Mouse (Mus musculus) spleen, adult 2 months (tissue): ENCODE measurements around the gene Adar. TPM values are rescaled to one million over a fixed set of nuclear protein-coding genes. Genes with fewer than 3 reads are reported as not detected.

ENCODE experiments used
- DNase-seq, 2 experiments: peaks; one replicate each; pipeline versions ENCODE4 v3.0.0 to v3.0.0-alpha.2; 2012 to 2021; ENCODE audit warnings: low spot score in 2 of 2, low read depth in 1 of 2
- H3K27ac ChIP-seq: fragments of 200-500 bp; 2 replicates; pipeline ENCODE4 v1.5.1; 2012; ENCODE audit warnings: low read length, inconsistent platforms; ENCODE audit not compliant: insufficient read depth
- H3K27me3 ChIP-seq: fragments of 200-500 bp; 2 replicates; pipeline ENCODE4 v1.6.1; 2012; ENCODE audit warnings: mild to moderate bottlenecking, moderate library complexity, low read length, inconsistent platforms; ENCODE audit not compliant: control insufficient read depth, insufficient read depth
- H3K36me3 ChIP-seq: fragments of 200-500 bp; 2 replicates; pipeline ENCODE4 v1.6.1; 2012; ENCODE audit warnings: mild to moderate bottlenecking, low read length, inconsistent platforms; ENCODE audit not compliant: control insufficient read depth, insufficient read depth
- H3K4me1 ChIP-seq: fragments of 200-500 bp; 2 replicates; pipeline ENCODE4 v1.6.1; 2011; ENCODE audit warnings: inconsistent platforms; ENCODE audit not compliant: control insufficient read depth, insufficient read depth, insufficient read length
- H3K4me3 ChIP-seq: fragments of 200-500 bp; 2 replicates; pipeline ENCODE4 v1.5.1; 2011; ENCODE audit warnings: mild to moderate bottlenecking, inconsistent platforms; ENCODE audit not compliant: insufficient read depth, insufficient read length; ENCODE audit errors: extremely low read depth
- CTCF ChIP-seq: fragments of 200-500 bp; IDR thresholded peaks from 2 replicates; pipeline ENCODE4 v1.5.1; 2011; ENCODE audit warnings: mild to moderate bottlenecking, inconsistent platforms; ENCODE audit not compliant: insufficient read depth, insufficient read length, insufficient replicate concordance; ENCODE audit errors: extremely low read depth
- POLR2A ChIP-seq: fragments of 200-500 bp; IDR thresholded peaks from 2 replicates; pipeline ENCODE4 v1.6.1; 2011; ENCODE audit warnings: low read depth, low read length, inconsistent platforms
- WGBS: fragments of 180-500 bp; shearing (Covaris S2); methylation state at CpG from one replicate; pipeline ENCODE4 v1.1.7; 2018; 5-methylcytosine and 5-hydroxymethylcytosine counted together
- polyA plus RNA-seq: library from polyadenylated mRNA; depleted of rRNA; stranded (reverse); fragments of >200 nt; gene quantifications from 2 replicates; pipeline ENCODE4 v1.2.3, GENCODE M21; 2012; rRNA removed

Adar gene
- polyA plus RNA-seq: 40.5 and 45.0 TPM in 2 replicates

DNA sequence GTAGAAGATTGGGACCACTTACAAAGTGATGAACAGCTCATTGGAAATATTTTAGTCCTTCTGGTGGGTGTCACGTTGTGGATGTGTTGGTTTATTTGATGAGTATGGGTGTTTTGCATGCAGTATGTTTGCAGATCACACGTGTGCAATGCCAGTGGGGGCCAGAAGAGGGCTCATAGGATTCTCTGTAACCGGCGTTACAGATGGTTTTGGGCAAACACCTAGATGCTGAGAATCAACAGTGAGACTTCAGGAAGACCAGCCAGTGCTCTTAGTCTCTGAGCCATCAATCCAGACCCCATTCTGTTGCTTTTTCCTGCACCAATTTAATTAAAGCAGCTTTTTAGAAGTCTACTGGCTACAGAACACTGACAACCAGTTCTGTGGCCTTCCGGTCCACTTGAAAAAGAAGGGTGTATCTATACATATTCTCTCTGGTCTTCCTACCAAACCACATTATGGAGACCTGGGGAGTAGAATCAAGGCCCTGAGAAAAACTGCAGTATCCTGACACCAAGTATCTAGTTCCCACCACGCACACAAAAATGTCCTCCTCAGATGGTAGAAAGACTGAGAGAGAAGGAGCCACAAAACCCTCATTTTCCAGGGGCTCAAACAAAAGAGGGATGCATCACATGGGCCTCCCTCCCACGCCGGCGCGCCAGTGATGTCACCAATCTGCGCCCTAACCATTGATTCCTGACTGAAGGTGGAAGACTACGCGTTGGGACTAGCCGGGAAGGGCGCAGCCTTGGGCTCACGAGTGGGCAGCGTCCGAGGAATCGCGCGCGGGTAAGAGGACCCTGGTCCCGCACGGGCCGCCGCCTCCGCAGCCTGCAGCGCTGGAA lies at the start of gene Adar:
Adar (plus strand) TSS at position 664 of the 848 bp plus-strand sequence.
- Histone ChIP-seq H3K27me3 (peaks cover 5% of the 10 kb centered on the region; the same call in 1 of the 2 replicates), H3K27ac (no peak within 1 kb of the TSS; the same call in 1 of the 2 replicates), H3K4me3 (peak within 1 kb of the TSS; percentile 71), H3K36me3 (no peaks in the 10 kb centered on the region), H3K4me1 (peaks cover 7% of the 10 kb centered on the region)
- WGBS: 4% methylated on average over 28 of the region's 28 CpGs
- TF ChIP-seq POLR2A (no peak; the same call in 1 of the 2 replicates), CTCF (peak; percentile 49; the same call in 1 of the 2 replicates)
- peak; percentile 56 to 61 for DNase-seq

DNA sequence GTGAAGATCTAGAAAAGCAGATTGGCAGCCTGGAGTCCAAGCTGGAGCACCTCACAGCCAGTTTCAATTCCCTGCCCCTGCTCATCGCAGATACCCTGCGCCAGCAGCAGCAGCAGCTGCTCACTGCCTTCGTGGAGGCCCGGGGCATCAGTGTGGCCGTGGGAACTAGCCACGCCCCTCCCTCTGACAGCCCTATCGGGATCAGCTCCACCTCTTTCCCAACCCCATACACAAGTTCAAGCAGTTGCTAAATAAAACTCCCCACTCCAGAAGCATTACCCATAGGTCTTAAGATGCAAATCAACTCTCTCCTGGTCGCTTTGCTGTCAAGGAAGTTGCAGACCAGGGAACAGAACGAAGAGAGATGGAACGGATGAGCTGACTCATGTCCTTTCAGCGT lies 47.7 kb upstream of the Adar start:
- Histone ChIP-seq H3K36me3 (no peaks in the 10 kb centered on the region), H3K27me3 (no peaks in the 10 kb centered on the region), H3K27ac (no peak overlapping the region), H3K4me3 (no peak overlapping the region), H3K4me1 (no peaks in the 10 kb centered on the region)
- WGBS: 50% methylated on average over 11 of the region's 11 CpGs
- no peak for DNase-seq
- TF ChIP-seq POLR2A (no peak), CTCF (no peak)

DNA sequence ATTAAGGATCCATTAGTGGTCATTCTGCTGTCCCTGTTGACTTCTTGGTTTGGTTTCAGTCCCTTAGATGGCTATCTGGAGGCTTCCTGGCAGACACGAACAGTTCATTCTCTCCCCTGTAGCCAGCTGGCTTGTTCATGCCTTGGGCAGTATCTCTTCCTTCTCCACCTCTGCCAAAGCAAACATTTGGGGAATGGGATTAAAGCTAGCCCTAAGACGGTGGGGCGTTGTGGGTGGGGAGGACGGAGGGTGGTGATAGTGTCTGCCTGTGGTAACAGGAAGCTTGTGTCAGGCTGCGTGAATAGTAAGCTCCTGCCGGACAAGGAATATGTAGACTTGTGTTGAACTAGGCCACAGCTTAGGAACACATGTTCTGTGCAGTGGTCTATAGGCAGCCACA lies 43.5 kb upstream of the Adar start:
- TF ChIP-seq POLR2A: no peak
- TF ChIP-seq CTCF: no peak
- WGBS: 88% methylated on average over 6 of the region's 6 CpGs
- no peak for DNase-seq
- no peak overlapping the region for H3K4me3 ChIP-seq
- no peaks in the 10 kb centered on the region for H3K27me3 ChIP-seq
- H3K27ac ChIP-seq: no peak overlapping the region
- no peaks in the 10 kb centered on the region for H3K4me1 ChIP-seq
- no peaks in the 10 kb centered on the region for H3K36me3 ChIP-seq

DNA sequence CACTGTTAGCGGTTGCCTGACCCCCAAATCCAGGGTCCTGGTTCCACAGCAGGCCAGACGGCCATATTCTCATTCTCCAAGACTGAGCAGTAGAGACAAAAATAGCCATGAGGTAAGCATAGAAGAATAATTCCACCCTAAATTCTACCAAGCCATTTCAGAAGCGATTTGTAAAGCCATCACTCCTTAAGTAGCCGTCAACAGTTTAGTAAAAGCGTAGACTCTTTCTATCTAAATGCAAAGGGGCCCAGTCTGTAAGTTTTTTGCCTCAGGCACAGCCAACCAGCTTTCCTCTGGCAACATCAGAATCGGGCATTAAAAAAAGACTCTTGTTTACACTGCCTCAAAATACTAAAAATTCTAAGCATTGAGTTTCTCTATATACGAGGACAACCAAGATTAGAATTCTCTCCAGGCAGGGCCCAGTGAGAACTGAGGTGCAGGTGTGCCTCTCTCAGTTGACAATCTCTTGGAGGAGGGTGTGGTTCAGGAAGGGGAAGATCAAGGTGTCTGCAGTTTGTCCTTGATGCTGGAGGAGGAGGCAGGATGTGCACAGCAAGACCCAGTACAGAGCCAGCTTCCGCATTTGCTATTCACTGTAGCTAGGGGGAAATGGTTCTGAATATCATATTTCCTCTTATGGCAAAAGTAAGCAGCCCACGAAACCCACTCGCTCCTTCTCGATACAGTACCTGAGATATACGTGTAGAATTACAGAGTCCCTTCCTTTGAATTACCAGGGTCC lies 42.1 kb upstream of the Adar start:
- Histone ChIP-seq H3K36me3 (no peaks in the 10 kb centered on the region), H3K27ac (no peak overlapping the region), H3K27me3 (no peaks in the 10 kb centered on the region), H3K4me3 (no peak overlapping the region), H3K4me1 (no peaks in the 10 kb centered on the region)
- no peak for TF ChIP-seq CTCF
- no peak for TF ChIP-seq POLR2A
- DNase-seq: peak; percentile 9 to 11
- WGBS: 36% methylated on average over 12 of the region's 12 CpGs

DNA sequence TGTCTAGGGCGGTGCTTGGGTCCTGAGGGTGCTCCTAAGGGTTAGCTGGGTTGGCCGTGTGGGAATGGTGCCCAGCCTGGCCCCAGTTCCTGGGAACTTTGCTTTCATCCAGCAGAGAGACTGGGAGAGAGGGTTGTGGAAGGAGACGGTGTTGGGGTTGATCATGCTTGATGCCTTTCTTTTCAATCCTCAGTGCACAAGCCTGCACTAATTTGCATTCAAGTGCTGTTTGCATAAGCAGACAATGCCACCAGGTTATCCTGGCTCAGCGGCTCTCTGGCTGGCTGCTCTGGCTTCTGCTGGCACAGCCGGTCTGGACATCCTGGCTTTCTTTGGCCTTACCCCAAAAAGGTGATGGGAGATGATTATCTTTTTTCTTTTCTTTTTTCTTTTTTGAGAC lies 37.2 kb upstream of the Adar start:
- Histone ChIP-seq H3K27ac (no peak overlapping the region), H3K4me1 (no peaks in the 10 kb centered on the region), H3K4me3 (no peak overlapping the region), H3K27me3 (no peaks in the 10 kb centered on the region), H3K36me3 (no peaks in the 10 kb centered on the region)
- no peak for DNase-seq
- WGBS: 85% methylated on average over 5 of the region's 5 CpGs
- no peak for TF ChIP-seq CTCF
- no peak for TF ChIP-seq POLR2A

DNA sequence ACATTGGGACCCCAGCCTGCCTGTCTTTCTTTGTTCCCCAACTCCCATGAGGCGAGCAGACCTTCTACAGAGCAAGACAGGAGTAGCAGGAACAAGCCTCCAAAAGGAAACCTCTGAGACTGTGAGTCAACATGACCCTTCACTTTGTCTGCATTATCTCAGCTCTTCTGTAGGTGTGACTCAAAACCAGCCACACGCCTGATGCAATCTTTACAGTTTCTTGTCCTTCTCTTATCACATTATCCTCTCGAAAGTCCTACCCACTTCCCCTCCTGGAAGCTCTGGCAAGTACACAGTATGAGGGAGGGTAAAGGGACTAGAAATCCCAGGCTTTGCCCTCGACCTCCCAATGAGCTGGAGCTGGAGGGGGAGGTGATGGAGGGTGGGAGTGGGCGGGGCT lies 28.8 kb upstream of the Adar start:
- no peaks in the 10 kb centered on the region for H3K36me3 ChIP-seq
- no peak for DNase-seq
- H3K27me3 ChIP-seq: no peaks in the 10 kb centered on the region; the same call in 1 of the 2 replicates
- TF ChIP-seq POLR2A: no peak
- TF ChIP-seq CTCF: no peak
- no peaks in the 10 kb centered on the region; the same call in 1 of the 2 replicates for H3K4me1 ChIP-seq
- WGBS: 53% methylated on average over 5 of the region's 5 CpGs
- H3K4me3 ChIP-seq: no peak overlapping the region
- H3K27ac ChIP-seq: no peak overlapping the region
